Mouse (Mus musculus) liver, embryonic 14.5 days (tissue): ENCODE measurements around the gene 2610301B20Rik. TPM values are rescaled to one million over a fixed set of nuclear protein-coding genes. Genes with fewer than 3 reads are reported as not detected.

Source experiments
- ATAC-seq: fragments of 200-750 bp; cut with Nextera tagmentation; 2 replicates; pipeline ENCODE4 v1.8.0; 2017; ENCODE audit warnings: moderate number of reproducible peaks, mild to moderate bottlenecking, moderate library complexity; ENCODE audit not compliant: insufficient read depth
- DNase-seq, 3 experiments: peaks; one replicate each; pipeline ENCODE4 v3.0.0-alpha.2; 2012 to 2013; ENCODE audit warnings: low read depth in 3 of 3, low spot score in 3 of 3
- H3K27ac ChIP-seq: fragments of 300-500 bp; sonication (generic); 2 replicates; pipeline ENCODE4 v1.5.1; 2014; ENCODE audit warnings: moderate library complexity, mild to moderate bottlenecking, control low read depth, inconsistent platforms
- H3K27me3 ChIP-seq: fragments of 300-500 bp; sonication (generic); 2 replicates; pipeline ENCODE4 v1.6.1; 2014; ENCODE audit warnings: mild to moderate bottlenecking, low read length, moderate library complexity; ENCODE audit not compliant: control insufficient read depth, insufficient read depth
- H3K36me3 ChIP-seq: fragments of 300-500 bp; sonication (generic); replicated peaks from 2 replicates; pipeline ENCODE4 v1.6.1; 2014; ENCODE audit warnings: low read depth; ENCODE audit not compliant: control insufficient read depth, insufficient read depth
- H3K4me1 ChIP-seq, 2 experiments: fragments of 200-500 bp in 1 of 2; fragments of 300-500 bp in 1 of 2; sonication (generic) in 1 of 2; replicated peaks; 2 replicates each; pipeline ENCODE4 v1.6.1; 2012 to 2014; ENCODE audit warnings: antibody characterized with exemption in 1 of 2, inconsistent platforms in 1 of 2, low read length in 1 of 2; ENCODE audit not compliant: control insufficient read depth in 2 of 2, insufficient read depth in 2 of 2
- H3K4me2 ChIP-seq: fragments of 300-500 bp; sonication (generic); 2 replicates; pipeline ENCODE4 v1.6.1; 2014; ENCODE audit warnings: low read depth, mild to moderate bottlenecking, control low read depth, moderate library complexity
- H3K4me3 ChIP-seq, 2 experiments: fragments of 200-500 bp in 1 of 2; fragments of 300-500 bp in 1 of 2; sonication (generic) in 1 of 2; 2 replicates each; pipeline ENCODE4 v1.5.1; 2012 to 2014; ENCODE audit warnings: low read depth in 2 of 2, low read length in 2 of 2, mild to moderate bottlenecking in 2 of 2, control low read depth in 1 of 2, inconsistent platforms in 1 of 2, moderate library complexity in 1 of 2; ENCODE audit not compliant: insufficient read depth in 1 of 2
- H3K9ac ChIP-seq: fragments of 300-500 bp; sonication (generic); replicated peaks from 2 replicates; pipeline ENCODE4 v1.6.1; 2014; ENCODE audit warnings: mild to moderate bottlenecking, control low read depth, moderate library complexity
- H3K9me3 ChIP-seq: fragments of 300-500 bp; sonication (generic); 2 replicates; pipeline ENCODE4 v1.6.1; 2016; ENCODE audit warnings: low read length, mixed read lengths; ENCODE audit not compliant: control insufficient read depth
- CTCF ChIP-seq: IDR thresholded peaks from 2 replicates; pipeline ENCODE4 v1.5.1; 2016; ENCODE audit warnings: antibody characterized with exemption, low read depth, control low read depth
- EP300 ChIP-seq: IDR thresholded peaks from 2 replicates; pipeline ENCODE4 v1.6.1; 2016; ENCODE audit warnings: antibody characterized with exemption, low read depth
- WGBS: fragments of 180-500 bp; shearing (Covaris S2); extraction: QIAGEN DNeasy Blood & Tissue Kit; methylation state at CpG from one replicate; pipeline ENCODE4 v1.1.7; 2014; ENCODE audit not compliant: insufficient replicate concordance; 5-methylcytosine and 5-hydroxymethylcytosine counted together
- polyA plus RNA-seq, 2 experiments: library from polyadenylated mRNA; depleted of rRNA in 1 of 2; stranded (reverse) in 1 of 2; unstranded in 1 of 2; fragments of >200 nt; fragmentation: Nextera tagmentation in 1 of 2; extraction: Ambion mirVana in 1 of 2; gene quantifications; 2 replicates each; pipeline versions ENCODE4 v1.2.1 to v1.2.3; 2012 to 2014

The 2610301B20Rik gene
- polyA plus RNA-seq, 2 experiments: 6.2 to 10.0 TPM

GRCm38 (mm10) chr4:10872231-10872630, 2.1 kb upstream of the 2610301B20Rik start:
- Histone ChIP-seq H3K9ac (no peak overlapping the region), H3K36me3 (no peaks in the 10 kb centered on the region), H3K4me3 (no peak overlapping the region), H3K27me3 (no peaks in the 10 kb centered on the region), H3K4me1 (peaks cover 6 to 11% of the 10 kb centered on the region in 2 experiments), H3K9me3 (no peaks in the 10 kb centered on the region), H3K4me2 (no peak overlapping the region; the same call in 1 of the 2 replicates), H3K27ac (no peak overlapping the region)
- TF ChIP-seq EP300 (no peak), CTCF (no peak)
- WGBS: 80% methylated on average over 5 of the region's 5 CpGs
- no peak for ATAC-seq
- no peak for DNase-seq

DNA sequence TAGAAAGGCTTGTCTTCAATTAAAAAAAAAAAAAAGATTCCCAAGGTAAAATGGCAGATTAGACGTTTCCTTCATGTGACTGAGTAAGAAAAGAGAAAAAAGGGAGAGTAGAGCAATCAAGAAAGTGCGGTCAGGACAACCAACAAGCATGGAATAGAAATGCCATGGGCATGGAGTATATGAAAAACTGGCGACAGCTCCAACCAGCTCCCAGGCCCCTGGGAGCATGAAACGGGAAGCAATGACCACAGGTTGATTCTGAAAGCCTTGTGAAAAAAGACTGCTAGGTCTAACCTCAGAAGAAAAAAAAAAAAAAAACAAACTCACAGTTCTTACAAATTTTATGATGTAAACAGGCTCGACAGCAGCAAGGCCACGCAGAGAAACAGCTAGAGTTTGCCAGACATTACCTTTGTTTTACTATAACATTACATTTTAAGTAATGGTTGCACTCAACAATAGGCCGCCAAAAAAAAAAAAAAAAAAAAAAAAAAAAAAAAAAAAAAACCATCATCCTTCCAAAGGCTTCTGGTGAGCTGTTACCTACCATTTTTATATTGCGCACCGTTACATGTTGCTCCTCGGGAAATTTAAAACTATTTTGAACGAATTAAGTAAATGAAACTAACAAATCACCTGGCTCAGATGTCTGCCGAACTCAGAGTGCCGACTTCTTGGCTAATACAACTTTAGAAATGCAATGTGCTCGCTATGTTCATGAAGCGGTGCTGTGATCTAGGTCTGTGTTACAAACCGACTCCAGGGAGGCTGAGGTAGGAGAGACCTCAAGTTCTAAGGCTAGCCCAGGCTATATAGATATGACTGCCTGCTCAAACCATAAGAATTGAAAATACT, 1.4 kb upstream of the 2610301B20Rik start:
- Histone ChIP-seq H3K9ac (peak overlapping the region; percentile 97), H3K27me3 (no peaks in the 10 kb centered on the region), H3K4me1 (peaks cover 6 to 11% of the 10 kb centered on the region in 2 experiments), H3K4me3 (peak overlapping the region; percentile 64 to 93), H3K27ac (peak overlapping the region; percentile 96), H3K36me3 (no peaks in the 10 kb centered on the region), H3K9me3 (no peaks in the 10 kb centered on the region), H3K4me2 (peak overlapping the region; percentile 86)
- no peak for DNase-seq
- TF ChIP-seq CTCF: no peak
- no peak for TF ChIP-seq EP300
- 0 out of 2 replicates have a peak, but pooled peaks have one; percentile 14 for ATAC-seq
- WGBS: 23% methylated on average over 16 of the region's 16 CpGs

- ATAC-seq: peak; percentile 42; the same call in 1 of the 2 replicates
- peak overlapping the region; percentile 64 to 93 for H3K4me3 ChIP-seq
- H3K4me2 ChIP-seq: peak overlapping the region; percentile 86
- no peaks in the 10 kb centered on the region for H3K27me3 ChIP-seq
- 3% methylated on average over 6 of the region's 8 CpGs for WGBS
- peak overlapping the region; percentile 97 for H3K9ac ChIP-seq
- no peaks in the 10 kb centered on the region for H3K9me3 ChIP-seq
- H3K4me1 ChIP-seq: peaks cover 6 to 11% of the 10 kb centered on the region in 2 experiments
- DNase-seq: no peak
- no peaks in the 10 kb centered on the region for H3K36me3 ChIP-seq
- TF ChIP-seq EP300: no peak
- H3K27ac ChIP-seq: peak overlapping the region; percentile 96
Measured at GRCm38 (mm10) chr4:10873549-10873919, 764 bp upstream of the 2610301B20Rik start.

GRCm38 (mm10) chr4:10874718-10875121, 422 bp downstream of the 2610301B20Rik start:
- Histone ChIP-seq H3K27ac (peak overlapping the region; percentile 96), H3K4me3 (peak overlapping the region; percentile 64 to 93), H3K9ac (peak overlapping the region; percentile 97), H3K4me2 (peak overlapping the region; percentile 86), H3K4me1 (peaks cover 6 to 11% of the 10 kb centered on the region in 2 experiments), H3K27me3 (no peaks in the 10 kb centered on the region), H3K9me3 (no peaks in the 10 kb centered on the region), H3K36me3 (no peaks in the 10 kb centered on the region)
- DNase-seq: peak in 2 of 3 experiments; percentile 30 to 45
- WGBS: under 1% methylated on average over 37 of the region's 37 CpGs
- TF ChIP-seq EP300 (no peak), CTCF (0 out of 2 replicates have a peak, but pooled peaks have one; percentile 3)
- peak; percentile 63 for ATAC-seq

- peak; percentile 22; the same call in 1 of the 2 replicates for ATAC-seq
- peak in 2 of 3 experiments; percentile 28 to 50 for DNase-seq
- H3K27ac ChIP-seq: peak overlapping the region; percentile 96
- no peaks in the 10 kb centered on the region for H3K36me3 ChIP-seq
- TF ChIP-seq CTCF: no peak
- no peak for TF ChIP-seq EP300
- peak overlapping the region; percentile 97 for H3K9ac ChIP-seq
- peak overlapping the region; percentile 86 for H3K4me2 ChIP-seq
- no peaks in the 10 kb centered on the region for H3K9me3 ChIP-seq
- no peaks in the 10 kb centered on the region for H3K27me3 ChIP-seq
- peaks cover 6 to 11% of the 10 kb centered on the region in 2 experiments for H3K4me1 ChIP-seq
- peak overlapping the region; percentile 54 to 64 for H3K4me3 ChIP-seq
Measured at GRCm38 (mm10) chr4:10875407-10875806, 1.1 kb downstream of the 2610301B20Rik start.
